Mouse (Mus musculus) natural killer cell, adult 2 months (primary cell): ENCODE measurements around the gene Kdm1a.
A peak's percentile ranks its signal among the peaks of the same experiment; 100 is the strongest.

Source experiments
- DNase-seq, 2 experiments: peaks; one replicate each; pipeline ENCODE4 v3.0.0; 2022; ENCODE audit warnings: low spot score in 2 of 2

Gene Kdm1a

DNA sequence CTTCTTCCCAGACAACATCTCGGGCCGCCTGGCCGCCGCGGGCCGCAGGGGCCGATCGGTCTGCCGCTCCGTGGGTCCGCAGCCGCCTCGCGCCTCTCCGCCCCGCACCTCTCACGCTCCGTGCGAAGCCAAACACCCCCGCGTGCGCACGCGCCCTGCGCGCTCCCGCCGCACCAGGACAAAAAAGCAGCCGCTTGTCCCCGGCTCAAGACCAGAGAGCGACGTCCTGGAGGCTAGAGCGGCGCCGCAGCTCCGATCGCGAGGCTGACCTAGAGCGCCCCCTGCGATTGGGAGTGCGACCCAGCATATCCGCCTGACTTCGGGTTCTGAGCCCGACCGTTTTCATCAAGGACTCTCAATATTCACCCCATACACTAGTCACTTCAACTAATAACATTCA, at the start of gene Kdm1a:
Gene Kdm1a, minus strand, starts transcription at position 156 of the 400 bp plus-strand sequence.
- peak; percentile 92 to 96 for DNase-seq

GRCm38 (mm10) chr4:136651882-136652527, 49.5 kb upstream of the Kdm1a start:
- DNase-seq, result no peak

DNA sequence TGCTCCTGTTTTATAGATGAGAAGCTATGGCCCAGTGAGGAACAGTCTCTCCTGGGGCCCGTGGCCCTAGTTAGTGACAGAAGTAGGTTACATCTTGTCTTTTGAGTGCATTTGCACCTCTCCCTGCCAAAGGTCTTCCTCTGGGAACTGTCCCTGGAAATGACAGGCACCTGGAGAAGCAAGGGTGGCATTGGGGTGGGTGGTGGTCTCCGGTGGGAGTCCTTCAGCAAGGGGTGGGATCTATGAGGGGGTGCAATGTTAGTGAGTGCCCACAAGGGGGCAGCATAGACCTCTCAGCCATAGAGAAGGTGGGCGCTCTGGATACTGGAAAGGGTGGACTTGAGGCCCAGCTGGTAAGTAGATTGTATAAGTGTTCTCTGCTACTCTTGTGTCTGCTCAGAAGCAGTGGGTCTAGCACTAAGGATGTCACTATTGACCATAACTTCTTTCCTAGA, 48.9 kb upstream of the Kdm1a start:
- DNase-seq, result peak in 1 of 2 experiments; percentile 23

GRCm38 (mm10) chr4:136650261-136650660, 47.7 kb upstream of the Kdm1a start:
- no peak for DNase-seq

DNA sequence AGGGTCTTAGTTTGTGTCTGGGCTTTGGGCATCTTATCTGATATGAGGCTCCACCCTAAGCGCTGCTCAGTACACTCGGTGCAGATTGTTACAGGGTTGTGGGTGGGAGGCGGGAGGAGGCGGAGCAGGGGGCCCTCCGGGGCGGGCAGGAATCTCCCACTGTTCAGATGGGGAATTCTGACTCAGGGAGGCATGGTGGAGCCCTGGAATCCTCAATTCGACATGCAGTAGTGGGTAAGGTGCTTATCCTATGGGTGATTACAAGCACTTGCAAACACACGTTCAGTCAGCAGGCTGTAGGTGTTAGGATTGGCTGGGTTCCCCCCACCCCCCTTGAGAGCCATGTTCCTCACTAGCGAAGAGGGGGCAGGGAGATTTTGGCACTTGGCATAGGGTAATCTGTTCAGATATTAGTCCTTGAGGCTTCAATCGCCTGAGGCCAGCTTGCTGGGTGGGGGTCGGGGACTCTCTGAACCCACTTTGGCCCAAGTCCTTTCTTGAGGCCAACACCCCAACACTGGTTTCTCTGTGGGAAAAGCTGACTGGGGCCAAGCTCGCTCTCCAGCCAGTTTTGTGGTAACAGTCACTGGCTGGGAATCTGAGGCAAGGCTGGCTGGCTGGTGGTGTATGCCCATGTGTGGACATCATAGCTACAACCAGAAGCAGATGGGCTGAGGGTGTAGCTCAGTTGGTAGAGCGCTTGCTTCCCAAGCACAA, 47.1 kb upstream of the Kdm1a start:
- no peak for DNase-seq

GRCm38 (mm10) chr4:136648922-136649479, 46.5 kb upstream of the Kdm1a start:
- DNase-seq, result peak; percentile 51 to 72

- no peak for DNase-seq
These were observed 36.4 kb upstream of the Kdm1a start for GRCm38 (mm10) chr4:136638890-136639289.

- no peak for DNase-seq
These were observed 35.8 kb upstream of the Kdm1a start for GRCm38 (mm10) chr4:136638230-136638750.

GRCm38 (mm10) chr4:136637563-136638229, 35.2 kb upstream of the Kdm1a start:
- DNase-seq, result no peak

DNA sequence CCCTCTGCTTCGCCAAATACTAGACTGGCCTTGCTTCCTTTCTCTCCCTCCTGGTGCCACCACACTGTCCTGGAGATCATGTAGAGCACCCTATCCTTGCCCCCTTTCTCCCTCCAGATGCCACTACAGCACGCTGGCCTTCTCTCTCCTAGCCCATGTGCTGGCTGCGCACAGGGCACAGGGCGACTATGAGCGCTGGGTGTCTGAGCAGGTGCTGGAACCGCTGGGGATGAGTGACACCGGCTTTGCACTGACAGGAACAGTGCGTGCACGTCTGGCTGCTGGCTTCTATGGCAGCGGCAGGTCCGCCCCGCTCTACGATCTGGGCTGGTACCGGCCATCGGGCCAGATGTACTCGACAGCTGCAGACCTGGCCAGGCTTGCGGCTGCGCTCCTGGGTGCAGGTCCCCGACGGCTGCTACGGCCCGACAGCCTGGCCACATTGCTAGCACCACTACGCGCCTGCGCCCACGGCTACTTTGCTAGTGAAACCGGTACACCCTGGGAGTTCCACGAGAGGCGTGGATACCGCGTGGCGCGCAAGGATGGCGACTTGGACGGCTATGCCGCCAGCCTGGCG, 34.5 kb upstream of the Kdm1a start:
- no peak for DNase-seq

DNA sequence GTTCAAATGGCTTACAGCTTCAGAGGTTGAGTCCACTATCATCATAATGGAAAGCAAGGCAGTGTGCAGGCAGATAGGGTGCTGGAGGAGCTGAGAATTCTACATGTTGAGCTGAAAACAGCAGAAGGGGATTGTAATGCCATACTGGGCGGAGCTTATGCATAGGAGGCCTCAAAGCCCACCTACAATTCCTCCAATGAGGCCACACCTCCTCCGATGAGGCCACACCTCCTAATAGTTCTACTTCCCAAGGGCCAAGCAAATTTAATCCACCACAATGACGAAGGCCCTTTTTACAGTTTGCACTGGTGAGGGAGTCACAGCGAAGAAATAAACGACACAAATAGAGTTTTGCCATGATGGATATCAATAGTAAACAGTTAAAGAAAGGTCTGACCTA, 34.0 kb upstream of the Kdm1a start:
- no peak for DNase-seq

GRCm38 (mm10) chr4:136635995-136636394, 33.5 kb upstream of the Kdm1a start:
- DNase-seq, result no peak

DNA sequence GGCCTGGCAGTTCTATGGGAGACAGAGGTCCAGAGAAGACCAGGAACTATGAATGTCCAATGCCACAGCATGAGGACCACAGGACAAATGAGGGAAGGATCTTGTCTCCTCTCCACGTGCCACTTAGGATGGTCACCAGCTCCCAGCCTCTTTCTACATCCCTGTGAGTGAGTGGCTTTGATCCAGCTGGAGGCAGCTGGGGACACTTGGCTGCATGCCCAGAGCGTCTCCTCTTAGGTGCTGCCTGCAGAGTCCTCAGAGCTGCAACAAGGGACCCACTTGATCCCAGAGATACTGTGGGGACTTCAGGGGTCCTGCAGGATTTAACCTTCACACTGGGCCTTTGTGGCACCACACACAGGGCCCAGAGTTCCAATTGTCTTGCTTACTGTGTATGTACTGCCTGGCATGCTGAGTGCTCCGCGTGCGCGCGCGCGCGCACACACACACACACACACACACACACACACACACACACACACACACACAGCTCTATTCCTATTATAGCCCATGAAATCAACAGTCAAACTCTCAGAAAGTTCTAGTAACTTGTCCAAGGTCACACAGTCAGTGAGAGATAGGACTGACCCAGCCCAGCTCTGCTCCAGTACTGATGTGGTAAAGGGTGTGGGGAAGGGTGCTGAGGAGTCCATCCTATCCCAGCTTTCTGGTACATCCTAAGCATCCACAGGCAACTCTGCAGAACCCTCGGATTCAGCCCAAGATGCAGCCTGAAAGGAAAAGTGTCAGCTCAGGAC, 28.9 kb upstream of the Kdm1a start:
- DNase-seq, result no peak

DNA sequence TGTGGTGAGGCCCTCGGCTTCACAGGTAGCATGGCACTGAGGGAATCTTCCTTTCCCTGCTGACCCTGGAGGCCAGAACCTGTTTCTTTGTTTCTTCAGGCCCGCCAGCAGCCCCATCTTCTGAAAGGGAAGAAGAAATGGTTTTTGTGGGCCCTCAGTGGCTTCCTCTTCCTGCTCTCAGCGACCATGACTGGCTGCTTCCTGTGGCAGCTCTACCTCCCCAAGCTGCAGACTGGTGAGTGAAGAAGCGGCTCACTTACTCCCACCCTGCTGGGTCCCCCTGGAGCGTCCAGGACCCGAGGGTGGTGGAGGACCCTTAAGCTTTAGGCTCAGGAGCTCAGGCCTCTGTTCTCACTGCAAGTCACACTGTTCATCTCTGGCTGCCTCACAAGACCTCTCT, 24.1 kb upstream of the Kdm1a start:
- DNase-seq, result peak; percentile 20 to 22

DNA sequence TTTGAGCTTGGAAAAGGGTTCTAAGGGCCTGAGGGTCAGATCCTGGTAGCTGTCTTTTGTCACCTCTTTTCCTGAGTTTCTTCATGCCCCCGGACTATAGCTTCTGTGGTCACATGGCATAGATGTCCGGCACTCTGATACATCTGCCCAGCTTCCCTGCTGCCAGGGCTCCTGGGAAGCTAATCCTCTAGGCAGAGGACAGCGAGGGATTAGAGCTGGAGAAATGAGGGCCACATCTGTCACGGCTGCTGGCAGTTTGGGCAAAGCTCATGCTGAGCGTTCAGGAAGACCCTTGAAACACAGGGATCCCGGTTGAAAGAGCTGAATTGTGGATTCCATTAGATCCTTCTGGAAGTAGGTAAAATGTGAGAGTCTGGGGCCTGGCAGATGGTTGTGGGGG, 19.9 kb upstream of the Kdm1a start, which contains the start of gene Lactbl1:
Gene Lactbl1, plus strand, starts transcription at position 234 of the 400 bp plus-strand sequence.
- no peak for DNase-seq

DNA sequence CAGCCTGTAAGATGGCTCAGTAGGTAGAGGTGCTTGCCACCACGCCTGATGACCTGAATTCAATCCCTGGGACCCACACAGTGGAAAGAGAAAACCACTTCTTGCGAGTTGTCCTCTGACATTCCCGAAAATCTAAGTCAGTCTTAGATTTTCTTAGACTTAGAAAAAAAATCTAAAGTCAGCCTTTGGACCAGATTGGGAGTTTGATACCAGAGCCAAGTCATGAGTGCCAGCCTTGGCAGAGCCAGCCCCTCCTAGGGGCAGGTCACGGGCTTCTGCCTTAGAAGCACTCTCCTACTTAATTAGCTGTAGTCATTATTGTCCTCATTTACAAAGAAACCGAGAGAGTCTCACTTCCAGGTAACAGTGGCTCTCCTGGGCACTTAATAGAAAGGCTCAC, 19.4 kb upstream of the Kdm1a start:
- DNase-seq, result no peak

- DNase-seq, result peak; percentile 22 to 30
These were observed 18.8 kb upstream of the Kdm1a start for GRCm38 (mm10) chr4:136621336-136621735.

- DNase-seq, result no peak
These were observed 11.1 kb upstream of the Kdm1a start for GRCm38 (mm10) chr4:136613657-136614056.

GRCm38 (mm10) chr4:136610387-136610856, 7.9 kb upstream of the Kdm1a start, which contains the start of gene Tex46:
Gene Tex46 (plus strand): TSS chr4:136610437.
- no peak for DNase-seq

GRCm38 (mm10) chr4:136605756-136606485, 3.4 kb upstream of the Kdm1a start:
- DNase-seq, result no peak
